Mouse (Mus musculus) retina, adult 2 months (tissue): Measurements from ENCODE around the gene Mmp14.

Experiments used
- DNase-seq: peaks from one replicate; pipeline ENCODE4 v3.0.0-alpha.2; 2012; ENCODE audit warnings: low read depth, low spot score

The Mmp14 gene

GRCm38 (mm10) chr14:54475941-54476844, 44.8 kb downstream of the Mmp14 start, which contains the start of gene Rem2:
TSS of gene Rem2 (plus strand) at chr14:54476100.
- peak; percentile 40 for DNase-seq

- DNase-seq: no peak
Measured at GRCm38 (mm10) chr14:54477172-54477909, 45.9 kb downstream of the Mmp14 start.

GRCm38 (mm10) chr14:54479451-54479920, 48.1 kb downstream of the Mmp14 start:
- no peak for DNase-seq

GRCm38 (mm10) chr14:54480673-54481072, 49.3 kb downstream of the Mmp14 start:
- no peak for DNase-seq

- no peak for DNase-seq
Measured at GRCm38 (mm10) chr14:54481402-54481801, 50.0 kb downstream of the Mmp14 start.

- no peak for DNase-seq
Measured at GRCm38 (mm10) chr14:54482498-54482897, 51.1 kb downstream of the Mmp14 start.

GRCm38 (mm10) chr14:54485899-54486298, 54.5 kb downstream of the Mmp14 start:
- no peak for DNase-seq

GRCm38 (mm10) chr14:54487732-54488131, 56.3 kb downstream of the Mmp14 start:
- no peak for DNase-seq

- DNase-seq: no peak
Measured at GRCm38 (mm10) chr14:54488350-54488749, 56.9 kb downstream of the Mmp14 start.

GRCm38 (mm10) chr14:54492345-54493131, 61.1 kb downstream of the Mmp14 start:
- DNase-seq: no peak

GRCm38 (mm10) chr14:54493236-54493635, 61.8 kb downstream of the Mmp14 start:
- DNase-seq: no peak

- DNase-seq: peak; percentile 37
Measured at GRCm38 (mm10) chr14:54494234-54494633, 62.8 kb downstream of the Mmp14 start.
